Mouse (Mus musculus) embryonic fibroblast, embryonic 13.5 days (primary cell): Measurements from ENCODE around the gene Ascc2.

Experiments
- CTCF ChIP-seq: IDR thresholded peaks from 2 replicates; pipeline ENCODE4 v1.5.1; 2011; ENCODE audit warnings: mild to moderate bottlenecking, control low read depth, low read length, moderate library complexity, borderline replicate concordance; ENCODE audit not compliant: insufficient read depth
- POLR2A ChIP-seq: IDR thresholded peaks from 2 replicates; pipeline ENCODE4 v1.6.1; 2011; ENCODE audit warnings: low read depth, mild to moderate bottlenecking, control low read depth, low read length, moderate library complexity

GRCm38 (mm10) chr11:4675693-4676092, 38.1 kb downstream of the Ascc2 start:
- TF ChIP-seq CTCF, result no peak
- no peak for TF ChIP-seq POLR2A
